Mouse (Mus musculus) hindbrain, embryonic 11.5 days (tissue): Measurements from ENCODE around the gene Qser1. TPM values are rescaled to one million over a fixed set of nuclear protein-coding genes. Genes with fewer than 3 reads are reported as not detected.
A peak's percentile ranks its signal among the peaks of the same experiment; 100 is the strongest.

Experiments
- ATAC-seq: fragments of 200-750 bp; cut with Nextera tagmentation; 2 replicates; pipeline ENCODE4 v1.8.0; 2017; ENCODE audit warnings: mild to moderate bottlenecking, moderate TSS enrichment, moderate library complexity; ENCODE audit not compliant: low FRiP score
- DNase-seq: peaks from one replicate; pipeline ENCODE4 v3.0.0-alpha.2; 2015; ENCODE audit warnings: low spot score
- H3K27ac ChIP-seq: fragments of 300-500 bp; sonication (generic); 2 replicates; pipeline ENCODE4 v1.5.1; 2014; ENCODE audit warnings: mild to moderate bottlenecking, low read depth, low read length
- H3K27me3 ChIP-seq: fragments of 300-500 bp; sonication (generic); 2 replicates; pipeline ENCODE4 v1.6.1; 2014; ENCODE audit warnings: mild to moderate bottlenecking, low read length, moderate library complexity, mixed read lengths; ENCODE audit not compliant: control insufficient read depth, insufficient read depth
- H3K36me3 ChIP-seq: fragments of 300-500 bp; sonication (generic); 2 replicates; pipeline ENCODE4 v1.6.1; 2014; ENCODE audit warnings: mild to moderate bottlenecking, low read length, moderate library complexity, mixed read lengths; ENCODE audit not compliant: control insufficient read depth, insufficient read depth
- H3K4me1 ChIP-seq: fragments of 300-500 bp; sonication (generic); replicated peaks from 2 replicates; pipeline ENCODE4 v1.6.1; 2014; ENCODE audit warnings: low read length, mixed read lengths; ENCODE audit not compliant: control insufficient read depth, insufficient read depth
- H3K4me2 ChIP-seq: fragments of 300-500 bp; sonication (generic); replicated peaks from 2 replicates; pipeline ENCODE4 v1.6.1; 2014; ENCODE audit warnings: mild to moderate bottlenecking, low read depth, low read length
- H3K4me3 ChIP-seq: fragments of 300-500 bp; sonication (generic); 2 replicates; pipeline ENCODE4 v1.5.1; 2014; ENCODE audit warnings: low read depth, low read length
- H3K9ac ChIP-seq: fragments of 300-500 bp; sonication (generic); 2 replicates; pipeline ENCODE4 v1.6.1; 2014; ENCODE audit warnings: low read depth, low read length
- H3K9me3 ChIP-seq: fragments of 300-500 bp; sonication (generic); 2 replicates; pipeline ENCODE4 v1.6.1; 2016; ENCODE audit warnings: low read length; ENCODE audit not compliant: control insufficient read depth
- WGBS: fragments of 180-500 bp; shearing (Covaris S2); extraction: QIAGEN DNeasy Blood & Tissue Kit; methylation state at CpG from one replicate; pipeline ENCODE4 v1.1.7; 2014; 5-methylcytosine and 5-hydroxymethylcytosine counted together
- polyA plus RNA-seq: library from polyadenylated mRNA; unstranded; fragments of >200 nt; fragmentation: Nextera tagmentation; extraction: Ambion mirVana; gene quantifications from 2 replicates; pipeline ENCODE4 v1.2.1, GENCODE M21; 2014

Qser1 gene
- polyA plus RNA-seq, 1 experiment from 2014 or later: 19.6 TPM

- no peak overlapping the region for H3K27ac ChIP-seq
- no peak overlapping the region for H3K9ac ChIP-seq
- ATAC-seq (no peak), DNase-seq (no peak)
- H3K4me2 ChIP-seq: no peak overlapping the region
- H3K4me1 ChIP-seq: no peaks in the 10 kb centered on the region
- no peaks in the 10 kb centered on the region for H3K36me3 ChIP-seq
- H3K9me3 ChIP-seq: no peaks in the 10 kb centered on the region
- H3K27me3 ChIP-seq: no peaks in the 10 kb centered on the region
- no peak overlapping the region for H3K4me3 ChIP-seq
- WGBS: 94% methylated on average over 1 of the region's 1 CpGs
These were observed 11.1 kb downstream of the Qser1 start for GRCm38 (mm10) chr2:104805435-104805834.

DNA sequence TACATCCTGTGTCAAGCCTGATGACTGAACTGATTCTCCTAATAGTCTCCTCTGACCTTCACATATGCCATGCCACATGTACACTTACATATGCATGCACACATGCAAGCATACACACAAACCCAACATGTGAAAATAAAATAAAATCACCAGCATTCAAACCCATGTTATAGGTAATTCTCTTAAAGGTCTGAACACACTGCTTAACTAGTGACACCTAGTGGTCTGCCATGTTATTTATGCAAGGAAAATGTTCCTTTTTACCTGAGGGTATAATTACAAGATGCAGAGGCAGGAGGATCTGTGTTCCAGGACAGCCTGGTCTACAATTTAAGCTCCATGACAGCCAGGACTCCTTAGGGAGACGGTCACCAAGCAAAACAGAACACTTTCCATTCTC, 41.8 kb downstream of the Qser1 start:
- H3K4me2 ChIP-seq: no peak overlapping the region
- H3K4me1 ChIP-seq: no peaks in the 10 kb centered on the region
- H3K36me3 ChIP-seq: no peaks in the 10 kb centered on the region; the same call in 1 of the 2 replicates
- peak; percentile 23 for DNase-seq
- WGBS: 90% methylated on average over 1 of the region's 1 CpGs
- no peak overlapping the region for H3K4me3 ChIP-seq
- H3K27ac ChIP-seq: no peak overlapping the region
- no peak for ATAC-seq
- no peaks in the 10 kb centered on the region for H3K9me3 ChIP-seq
- no peak overlapping the region for H3K9ac ChIP-seq
- H3K27me3 ChIP-seq: no peaks in the 10 kb centered on the region

GRCm38 (mm10) chr2:104768697-104769096, 47.9 kb downstream of the Qser1 start:
- Histone ChIP-seq H3K4me1 (no peaks in the 10 kb centered on the region), H3K4me3 (no peak overlapping the region), H3K36me3 (no peaks in the 10 kb centered on the region; the same call in 1 of the 2 replicates), H3K27me3 (no peaks in the 10 kb centered on the region), H3K9me3 (no peaks in the 10 kb centered on the region), H3K4me2 (no peak overlapping the region), H3K27ac (no peak overlapping the region), H3K9ac (no peak overlapping the region)
- ATAC-seq: no peak
- DNase-seq: no peak
- 88% methylated on average over 1 of the region's 1 CpGs for WGBS

DNA sequence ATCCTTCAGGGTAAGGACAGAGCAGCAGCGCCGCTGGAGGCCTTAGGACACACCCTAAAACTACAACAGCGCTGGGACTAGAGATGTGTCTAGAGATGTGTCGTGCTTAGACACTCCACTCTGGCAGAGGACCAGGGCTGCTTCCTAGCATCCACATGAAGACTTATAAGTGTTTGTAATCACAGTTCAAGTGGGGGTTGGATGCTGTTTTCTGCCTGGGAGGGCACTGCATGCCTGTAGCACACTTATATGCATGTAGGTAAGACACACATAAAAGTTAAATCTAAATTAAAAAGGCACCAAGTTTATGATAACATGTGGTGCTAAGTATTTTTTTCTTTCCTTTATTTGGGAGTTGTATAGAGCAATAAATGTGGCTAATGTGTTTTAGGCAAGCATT, 52.5 kb downstream of the Qser1 start:
- H3K27ac ChIP-seq: no peak overlapping the region
- no peaks in the 10 kb centered on the region for H3K27me3 ChIP-seq
- no peaks in the 10 kb centered on the region for H3K4me1 ChIP-seq
- H3K9me3 ChIP-seq: no peaks in the 10 kb centered on the region
- no peak overlapping the region for H3K4me2 ChIP-seq
- H3K36me3 ChIP-seq: no peaks in the 10 kb centered on the region
- DNase-seq: no peak
- no peak overlapping the region for H3K4me3 ChIP-seq
- no peak overlapping the region for H3K9ac ChIP-seq
- WGBS: 89% methylated on average over 4 of the region's 4 CpGs
- ATAC-seq: no peak

DNA sequence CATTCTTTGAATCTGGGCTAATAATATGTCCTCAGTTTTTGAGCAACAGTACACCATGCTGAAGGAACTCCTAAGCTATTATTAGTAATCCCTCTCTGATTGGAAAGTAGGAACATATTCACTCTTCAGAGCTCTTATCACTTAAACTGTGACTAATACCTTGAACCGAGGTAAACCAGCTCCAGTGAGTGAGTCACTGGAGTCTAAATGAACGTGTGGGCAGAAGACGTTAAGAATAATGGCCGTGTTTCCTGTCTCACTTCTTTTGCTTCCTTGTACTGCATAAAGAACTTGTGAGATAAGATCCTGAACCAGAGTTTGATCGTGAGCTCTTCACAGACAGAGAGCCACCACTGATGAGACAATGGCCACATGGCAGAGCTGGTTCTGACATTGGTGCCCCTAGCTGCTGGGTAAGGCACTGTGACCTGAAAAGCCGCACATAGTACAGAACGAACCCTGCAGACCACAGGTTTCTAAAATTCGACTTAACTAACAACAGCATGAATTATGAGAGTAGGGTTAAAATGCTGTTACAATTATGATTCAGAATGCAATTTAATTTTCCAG, 53.3 kb downstream of the Qser1 start:
- no peak overlapping the region for H3K9ac ChIP-seq
- WGBS: 88% methylated on average over 8 of the region's 8 CpGs
- H3K27me3 ChIP-seq: no peaks in the 10 kb centered on the region
- H3K27ac ChIP-seq: no peak overlapping the region
- ATAC-seq (no peak), DNase-seq (no peak)
- H3K4me1 ChIP-seq: no peaks in the 10 kb centered on the region
- H3K4me3 ChIP-seq: no peak overlapping the region
- no peak overlapping the region for H3K4me2 ChIP-seq
- no peaks in the 10 kb centered on the region for H3K36me3 ChIP-seq
- H3K9me3 ChIP-seq: no peaks in the 10 kb centered on the region

DNA sequence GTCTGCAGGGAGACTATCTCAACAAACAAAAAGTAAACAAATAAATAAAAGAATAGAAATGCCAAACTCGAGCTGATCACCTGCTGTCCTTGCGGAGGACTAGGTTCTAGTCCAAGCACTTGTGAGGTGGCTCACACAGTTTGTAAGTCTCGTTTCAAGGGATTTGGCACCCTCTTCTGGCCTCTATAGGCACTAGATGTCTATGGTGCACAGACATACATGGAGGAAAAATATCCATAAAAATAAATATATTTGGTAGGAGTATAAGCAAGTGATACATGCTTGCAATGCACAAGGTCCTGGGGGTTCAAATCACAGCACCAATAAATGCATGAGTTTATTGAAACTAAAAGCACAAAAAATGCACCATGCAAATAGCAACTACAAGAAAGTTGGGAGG, 65.9 kb downstream of the Qser1 start:
- Histone ChIP-seq H3K4me3 (no peak overlapping the region), H3K4me2 (no peak overlapping the region), H3K9me3 (no peaks in the 10 kb centered on the region), H3K27ac (no peak overlapping the region), H3K4me1 (no peaks in the 10 kb centered on the region), H3K36me3 (no peaks in the 10 kb centered on the region), H3K9ac (no peak overlapping the region), H3K27me3 (no peaks in the 10 kb centered on the region)
- WGBS: 67% methylated on average over 3 of the region's 3 CpGs
- DNase-seq (peak; percentile 19), ATAC-seq (no peak)

DNA sequence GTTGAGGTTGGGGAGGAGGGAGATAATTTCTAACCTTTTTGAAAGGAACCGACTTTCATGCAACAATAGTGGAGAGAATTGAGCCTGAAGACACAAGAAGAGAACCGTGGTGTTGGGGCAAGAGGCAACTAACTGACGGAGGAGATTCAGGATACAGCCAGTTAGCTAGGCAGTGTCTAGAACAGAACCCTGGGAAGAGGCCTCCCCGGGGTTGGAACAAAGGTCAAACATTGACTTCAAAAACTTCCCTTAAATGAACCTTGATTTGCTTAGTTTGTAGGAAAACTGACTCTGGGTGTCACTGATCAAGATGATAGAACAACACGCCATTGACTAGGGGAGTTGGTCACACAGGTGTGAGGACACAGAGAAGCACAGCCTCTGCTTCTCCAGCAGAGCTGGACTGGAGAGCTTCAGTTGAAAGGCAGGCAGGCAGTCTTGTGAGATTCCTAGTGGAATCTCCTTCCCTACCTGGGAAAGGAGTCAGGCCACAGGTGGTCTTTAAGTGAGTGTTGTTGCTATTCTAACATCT, 67.8 kb downstream of the Qser1 start:
- no peaks in the 10 kb centered on the region for H3K27me3 ChIP-seq
- no peak overlapping the region for H3K4me2 ChIP-seq
- H3K4me1 ChIP-seq: no peaks in the 10 kb centered on the region
- no peaks in the 10 kb centered on the region for H3K9me3 ChIP-seq
- H3K36me3 ChIP-seq: no peaks in the 10 kb centered on the region
- 71% methylated on average over 5 of the region's 5 CpGs for WGBS
- ATAC-seq (no peak), DNase-seq (no peak)
- no peak overlapping the region for H3K4me3 ChIP-seq
- no peak overlapping the region for H3K27ac ChIP-seq
- no peak overlapping the region for H3K9ac ChIP-seq

- Histone ChIP-seq H3K9ac (no peak overlapping the region), H3K36me3 (no peaks in the 10 kb centered on the region), H3K4me1 (no peaks in the 10 kb centered on the region), H3K4me3 (no peak overlapping the region), H3K9me3 (no peaks in the 10 kb centered on the region), H3K4me2 (no peak overlapping the region), H3K27ac (no peak overlapping the region), H3K27me3 (peaks cover 8% of the 10 kb centered on the region)
- 53% methylated on average over 8 of the region's 8 CpGs for WGBS
- DNase-seq: no peak
- ATAC-seq: no peak
These were observed 70.3 kb downstream of the Qser1 start for GRCm38 (mm10) chr2:104746251-104746650.

GRCm38 (mm10) chr2:104743971-104744370, 72.6 kb downstream of the Qser1 start:
- H3K4me3 ChIP-seq: no peak overlapping the region
- no peak overlapping the region for H3K9ac ChIP-seq
- H3K9me3 ChIP-seq: no peaks in the 10 kb centered on the region
- ATAC-seq (no peak), DNase-seq (no peak)
- H3K36me3 ChIP-seq: no peaks in the 10 kb centered on the region
- H3K4me1 ChIP-seq: no peaks in the 10 kb centered on the region
- 44% methylated on average over 5 of the region's 5 CpGs for WGBS
- no peak overlapping the region for H3K27ac ChIP-seq
- peaks cover 10% of the 10 kb centered on the region for H3K27me3 ChIP-seq
- H3K4me2 ChIP-seq: no peak overlapping the region
